Mouse (Mus musculus) hindbrain, embryonic 10.5 days (tissue): ENCODE measurements around the gene Pabpc5. TPM values are rescaled to one million over a fixed set of nuclear protein-coding genes. Genes with fewer than 3 reads are reported as not detected.
A peak's percentile ranks its signal among the peaks of the same experiment; 100 is the strongest.

Experiments
- DNase-seq: peaks from one replicate; pipeline ENCODE4 v3.0.0-alpha.2; 2017; ENCODE audit warnings: low spot score
- H3K27ac ChIP-seq: fragments of 300-500 bp; sonication (generic); 2 replicates; pipeline ENCODE4 v1.5.1; 2016; ENCODE audit warnings: mild to moderate bottlenecking, moderate library complexity
- H3K27me3 ChIP-seq: fragments of 300-500 bp; sonication (generic); 2 replicates; pipeline ENCODE4 v1.6.1; 2016; ENCODE audit warnings: mild to moderate bottlenecking; ENCODE audit not compliant: poor library complexity, insufficient read depth, severe bottlenecking
- H3K36me3 ChIP-seq: fragments of 300-500 bp; sonication (generic); 2 replicates; pipeline ENCODE4 v1.6.1; 2016; ENCODE audit warnings: mild to moderate bottlenecking, moderate library complexity
- H3K4me1 ChIP-seq: fragments of 300-500 bp; sonication (generic); replicated peaks from 2 replicates; pipeline ENCODE4 v1.6.1; 2016; ENCODE audit warnings: mild to moderate bottlenecking
- H3K4me3 ChIP-seq: fragments of 300-500 bp; sonication (generic); 2 replicates; pipeline ENCODE4 v1.5.1; 2016; ENCODE audit warnings: mild to moderate bottlenecking, moderate library complexity
- H3K9me3 ChIP-seq: fragments of 300-500 bp; sonication (generic); 2 replicates; pipeline ENCODE4 v1.6.1; 2016; ENCODE audit warnings: mild to moderate bottlenecking, moderate library complexity
- WGBS: fragments of 180-500 bp; shearing (Covaris S2); methylation state at CpG from one replicate; pipeline ENCODE4 v1.1.7; 2016; 5-methylcytosine and 5-hydroxymethylcytosine counted together
- polyA plus RNA-seq: library from polyadenylated mRNA; unstranded; fragments of >200 nt; fragmentation: Nextera tagmentation; extraction: Ambion mirVana; gene quantifications from 2 replicates; pipeline ENCODE4 v1.2.1, GENCODE M21; 2016

The Pabpc5 gene
- polyA plus RNA-seq = 0.24 and 0.40 TPM in 2 replicates

DNA sequence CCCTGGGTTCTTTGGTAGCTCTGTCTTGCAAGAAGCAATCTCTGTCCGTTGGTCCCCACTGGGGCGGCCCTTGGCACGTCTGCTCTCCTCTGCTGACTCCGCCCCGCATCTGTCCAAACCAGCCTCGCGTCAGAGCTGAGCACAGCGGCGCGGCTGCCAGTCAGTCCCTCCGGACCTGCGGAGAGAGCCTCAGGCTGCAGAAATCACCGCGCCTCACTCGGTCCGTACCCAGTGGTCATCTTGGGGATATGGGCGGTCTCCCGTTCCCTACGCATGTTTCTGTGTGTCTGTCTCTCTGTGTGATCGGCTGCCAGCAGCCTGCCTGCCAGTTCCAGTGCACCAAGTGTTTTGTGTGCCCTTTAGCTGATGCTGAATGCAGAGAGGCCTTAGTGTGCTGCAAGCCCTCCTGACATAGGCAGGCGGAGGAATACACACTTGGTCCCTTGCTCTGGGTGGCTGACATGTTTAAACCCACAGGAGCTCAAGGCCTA, at the start of gene Pabpc5:
Pabpc5 (plus strand) TSS at position 116 of the 491 bp plus-strand sequence.
- H3K4me3 ChIP-seq = peak within 1 kb of the TSS; percentile 48
- no peaks in the 10 kb centered on the region for H3K4me1 ChIP-seq
- 12% methylated on average over 21 of the region's 21 CpGs for WGBS
- DNase-seq = peak; percentile 76
- H3K27me3 ChIP-seq = no peaks in the 10 kb centered on the region
- no peaks in the 10 kb centered on the region for H3K9me3 ChIP-seq
- peak within 1 kb of the TSS; percentile 86 for H3K27ac ChIP-seq
- H3K36me3 ChIP-seq = no peaks in the 10 kb centered on the region

DNA sequence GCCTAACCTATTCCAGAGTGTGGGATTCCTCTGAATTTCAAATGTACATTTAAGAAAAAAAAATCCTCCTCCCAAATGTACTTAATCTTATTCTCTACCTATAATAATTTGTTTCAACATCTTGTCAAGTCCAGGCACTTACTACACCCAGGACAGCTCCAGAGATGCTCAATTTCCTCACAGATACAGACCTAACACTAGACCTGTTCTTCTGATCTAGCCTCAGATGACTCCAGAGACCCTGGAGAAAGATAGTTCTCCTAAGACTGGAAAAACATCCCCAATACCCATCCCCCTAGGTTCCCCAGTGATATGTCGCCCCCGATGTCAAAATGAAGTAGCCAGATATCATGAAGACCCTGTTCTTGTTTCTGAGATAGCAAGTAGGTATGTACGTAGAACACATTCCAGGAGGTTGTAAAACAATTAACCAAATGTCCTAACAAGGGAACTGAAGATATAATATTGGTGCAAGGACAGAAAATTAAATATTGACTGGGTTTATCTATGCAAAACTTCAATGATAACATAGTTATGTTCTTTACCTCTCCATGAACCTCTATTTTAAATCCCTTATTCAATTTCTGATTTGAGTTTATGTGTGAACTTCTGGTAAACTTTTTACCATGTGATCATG, 39.9 kb upstream of the Pabpc5 start:
- Histone ChIP-seq H3K27me3 (no peaks in the 10 kb centered on the region), H3K9me3 (no peaks in the 10 kb centered on the region), H3K36me3 (no peaks in the 10 kb centered on the region), H3K27ac (no peak overlapping the region), H3K4me3 (no peak overlapping the region), H3K4me1 (no peaks in the 10 kb centered on the region)
- no peak for DNase-seq
- WGBS = 93% methylated on average over 3 of the region's 3 CpGs

DNA sequence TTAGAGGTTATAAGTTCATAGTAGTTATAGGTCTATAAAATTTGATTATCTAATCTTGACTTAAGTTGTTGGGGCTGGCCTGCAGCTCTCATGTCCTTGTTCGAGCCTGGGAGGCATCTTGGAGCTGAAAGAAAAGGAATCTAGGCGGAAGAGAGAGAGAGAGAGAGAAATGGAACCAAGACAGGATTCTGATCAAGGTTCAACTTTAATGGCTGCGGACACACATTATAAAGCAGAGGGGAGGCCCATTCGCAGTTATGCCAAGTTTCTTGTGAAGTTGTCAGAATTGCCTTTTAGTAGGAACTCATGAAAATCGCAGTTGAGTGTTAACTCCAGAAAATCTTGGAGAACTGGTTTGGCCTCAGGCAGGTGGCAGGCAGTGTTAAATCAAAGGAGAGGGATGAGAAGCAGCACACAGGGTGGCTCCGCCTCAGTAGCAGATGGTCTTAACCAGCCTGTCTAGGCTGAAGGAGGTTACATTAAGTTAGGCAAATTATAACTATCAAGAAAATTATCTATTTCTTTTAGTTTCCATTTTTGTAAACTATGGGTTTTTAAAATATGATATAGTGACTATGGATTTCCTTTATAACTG, 38.6 kb upstream of the Pabpc5 start:
- 82% methylated on average over 6 of the region's 6 CpGs for WGBS

DNA sequence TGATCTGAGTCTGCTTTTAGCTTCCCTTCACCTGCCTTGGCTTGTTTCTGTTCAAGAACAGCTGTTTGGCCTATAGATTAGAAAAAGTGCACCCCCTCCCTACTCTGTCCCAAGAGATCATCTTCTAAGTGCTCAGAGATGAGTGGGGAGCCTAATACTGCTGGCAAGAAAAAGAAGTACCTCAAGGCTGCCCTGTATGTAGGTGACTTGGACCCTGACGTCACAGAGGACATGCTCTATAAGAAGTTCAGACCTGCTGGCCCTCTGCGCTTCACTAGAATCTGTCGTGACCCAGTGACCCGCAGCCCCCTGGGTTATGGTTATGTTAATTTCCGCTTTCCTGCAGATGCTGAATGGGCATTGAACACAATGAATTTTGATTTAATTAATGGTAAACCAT, 856 bp downstream of the Pabpc5 start:
- Histone ChIP-seq H3K27ac (peak overlapping the region; percentile 86), H3K27me3 (no peaks in the 10 kb centered on the region), H3K4me1 (no peaks in the 10 kb centered on the region), H3K9me3 (no peaks in the 10 kb centered on the region), H3K36me3 (no peaks in the 10 kb centered on the region), H3K4me3 (no peak overlapping the region)
- 62% methylated on average over 5 of the region's 5 CpGs for WGBS
- DNase-seq = peak; percentile 7

More for the DNA sequence above, 38.6 kb upstream of the Pabpc5 start:
- Histone ChIP-seq H3K4me1 (no peaks in the 10 kb centered on the region), H3K27ac (no peak overlapping the region), H3K4me3 (no peak overlapping the region), H3K36me3 (no peaks in the 10 kb centered on the region), H3K27me3 (no peaks in the 10 kb centered on the region), H3K9me3 (no peaks in the 10 kb centered on the region)
- DNase-seq = no peak
